Mouse (Mus musculus) MEL (cell line): Measurements from ENCODE around the gene Sphkap. TPM values are rescaled to one million over a fixed set of nuclear protein-coding genes. Genes with fewer than 3 reads are reported as not detected.

Source experiments
- DNase-seq: peaks from one replicate; pipeline ENCODE4 v3.0.0; 2011; ENCODE audit warnings: low read depth, low spot score
- H3K27ac ChIP-seq: 2 replicates; pipeline ENCODE4 v1.5.1; 2012; ENCODE audit warnings: low read depth, mild to moderate bottlenecking, control low read depth, low read length, moderate library complexity; ENCODE audit not compliant: control insufficient read depth
- H3K27me3 ChIP-seq, 2 experiments: fragments of 150-350 bp in 1 of 2; sonication (generic) in 1 of 2; 2 replicates each; pipeline ENCODE4 v1.6.1; 2012; ENCODE audit warnings: low read length in 2 of 2, mild to moderate bottlenecking in 2 of 2, improper control_type of control experiment in 1 of 2, moderate library complexity in 1 of 2; ENCODE audit not compliant: insufficient read depth in 2 of 2, control insufficient read depth in 1 of 2
- H3K36me3 ChIP-seq, 2 experiments: 2 replicates each; pipeline ENCODE4 v1.6.1; 2012 to 2014; ENCODE audit warnings: low read length in 2 of 2, improper control_type of control experiment in 1 of 2, inconsistent platforms in 1 of 2, mild to moderate bottlenecking in 1 of 2; ENCODE audit not compliant: insufficient read depth in 2 of 2, control insufficient read depth in 1 of 2
- H3K4me1 ChIP-seq, 2 experiments: fragments of 150-350 bp in 1 of 2; sonication (generic) in 1 of 2; 2 replicates each; pipeline ENCODE4 v1.6.1; 2012; ENCODE audit warnings: low read length in 2 of 2, improper control_type of control experiment in 1 of 2, mild to moderate bottlenecking in 1 of 2; ENCODE audit not compliant: insufficient read depth in 2 of 2, control insufficient read depth in 1 of 2
- H3K4me3 ChIP-seq, 2 experiments: fragments of 150-350 bp in 1 of 2; sonication (generic) in 1 of 2; 2 replicates each; pipeline ENCODE4 v1.5.1; 2012; ENCODE audit warnings: low read depth in 2 of 2, low read length in 2 of 2, mild to moderate bottlenecking in 2 of 2, moderate library complexity in 2 of 2, control low read depth in 1 of 2, improper control_type of control experiment in 1 of 2; ENCODE audit not compliant: control insufficient read depth in 1 of 2, insufficient read depth in 1 of 2
- H3K79me2 ChIP-seq: 2 replicates; pipeline ENCODE4 v1.6.1; 2012; ENCODE audit warnings: mild to moderate bottlenecking, low read length, moderate library complexity; ENCODE audit not compliant: control insufficient read depth, poor library complexity, insufficient read depth
- H3K9ac ChIP-seq: 2 replicates; pipeline ENCODE4 v1.6.1; 2012; ENCODE audit warnings: low read depth, mild to moderate bottlenecking, control low read depth, low read length, moderate library complexity; ENCODE audit not compliant: control insufficient read depth, poor library complexity, severe bottlenecking
- H3K9me3 ChIP-seq: fragments of 150-350 bp; sonication (generic); replicated peaks from 2 replicates; pipeline ENCODE4 v1.6.1; 2012; ENCODE audit warnings: mild to moderate bottlenecking, low read length, improper control_type of control experiment, moderate library complexity; ENCODE audit not compliant: insufficient read depth
- BHLHE40 ChIP-seq: IDR thresholded peaks from 2 replicates; pipeline ENCODE4 v1.6.1; 2012; ENCODE audit warnings: low read depth, mild to moderate bottlenecking, inconsistent platforms, low read length, improper control_type of control experiment, borderline replicate concordance
- CHD2 ChIP-seq: IDR thresholded peaks from 2 replicates; pipeline ENCODE4 v1.6.1; 2011; ENCODE audit warnings: low read length, improper control_type of control experiment
- CTCF ChIP-seq, 3 experiments: IDR thresholded peaks in 2 of 3; conservative IDR thresholded peaks in 1 of 3; 2 replicates each; pipeline ENCODE4 v1.5.1; 2011 to 2012; ENCODE audit warnings: low read length in 3 of 3, low read depth in 2 of 3, mild to moderate bottlenecking in 2 of 3, improper control_type of control experiment in 1 of 3, inconsistent platforms in 1 of 3, mixed read lengths in 1 of 3, moderate library complexity in 1 of 3; ENCODE audit not compliant: control insufficient read depth in 1 of 3, insufficient read depth in 1 of 3, poor library complexity in 1 of 3, severe bottlenecking in 1 of 3
- ELF1 ChIP-seq: IDR thresholded peaks from 2 replicates; pipeline ENCODE4 v1.6.1; 2014; ENCODE audit warnings: low read depth, mild to moderate bottlenecking, inconsistent platforms, low read length, improper control_type of control experiment, moderate library complexity
- EP300 ChIP-seq, 2 experiments: IDR thresholded peaks; 2 replicates each; pipeline ENCODE4 v1.6.1; 2011; ENCODE audit warnings: improper control_type of control experiment in 2 of 2, low read length in 2 of 2, low read depth in 1 of 2, mild to moderate bottlenecking in 1 of 2
- GABPA ChIP-seq: IDR thresholded peaks from 2 replicates; pipeline ENCODE4 v1.6.1; 2012; ENCODE audit warnings: low read depth, mild to moderate bottlenecking, inconsistent platforms, low read length, improper control_type of control experiment, moderate library complexity
- GATA1 ChIP-seq: IDR thresholded peaks from 2 replicates; pipeline ENCODE4 v1.6.1; 2011; ENCODE audit warnings: low read depth, low read length, improper control_type of control experiment
- HCFC1 ChIP-seq: IDR thresholded peaks from 2 replicates; pipeline ENCODE4 v1.6.1; 2012; ENCODE audit warnings: low read depth, mild to moderate bottlenecking, inconsistent platforms, low read length, improper control_type of control experiment, moderate library complexity
- KAT2A ChIP-seq: conservative IDR thresholded peaks from 2 replicates; pipeline ENCODE4 v1.6.1; 2012; ENCODE audit warnings: low read depth, low read length, improper control_type of control experiment, inconsistent platforms
- MAFK ChIP-seq: IDR thresholded peaks from 2 replicates; pipeline ENCODE4 v1.6.1; 2011; ENCODE audit warnings: low read depth, mild to moderate bottlenecking, low read length, improper control_type of control experiment, borderline replicate concordance
- MAZ ChIP-seq: IDR thresholded peaks from 2 replicates; pipeline ENCODE4 v1.6.1; 2012; ENCODE audit warnings: low read depth, mild to moderate bottlenecking, inconsistent platforms, low read length, improper control_type of control experiment
- MYB ChIP-seq: IDR thresholded peaks from 2 replicates; pipeline ENCODE4 v1.6.1; 2011; ENCODE audit warnings: mild to moderate bottlenecking, low read depth, low read length, improper control_type of control experiment
- MYC ChIP-seq: IDR thresholded peaks from 2 replicates; pipeline ENCODE4 v1.6.1; 2011; ENCODE audit warnings: low read depth, mild to moderate bottlenecking, low read length, improper control_type of control experiment, moderate library complexity
- NELFE ChIP-seq: IDR thresholded peaks from 2 replicates; pipeline ENCODE4 v1.6.1; 2011; ENCODE audit warnings: low read depth, low read length, improper control_type of control experiment
- NRF1 ChIP-seq: IDR thresholded peaks from 2 replicates; pipeline ENCODE4 v1.6.1; 2014; ENCODE audit warnings: low read depth, mild to moderate bottlenecking, inconsistent platforms, low read length, improper control_type of control experiment, moderate library complexity; ENCODE audit not compliant: poor library complexity, insufficient read depth, severe bottlenecking
- POLR2A ChIP-seq, 2 experiments: IDR thresholded peaks; 2 replicates each; pipeline ENCODE4 v1.6.1; 2011 to 2012; ENCODE audit warnings: low read length in 2 of 2, mild to moderate bottlenecking in 2 of 2, control low read depth in 1 of 2, improper control_type of control experiment in 1 of 2, low read depth in 1 of 2, moderate library complexity in 1 of 2; ENCODE audit not compliant: control insufficient read depth in 1 of 2, insufficient read depth in 1 of 2, poor library complexity in 1 of 2
- POLR2AphosphoS2 ChIP-seq: IDR thresholded peaks from 2 replicates; pipeline ENCODE4 v1.6.1; 2011; ENCODE audit warnings: low read length, improper control_type of control experiment
- SMC3 ChIP-seq: IDR thresholded peaks from 2 replicates; pipeline ENCODE4 v1.6.1; 2011; ENCODE audit warnings: low read depth, low read length, improper control_type of control experiment
- TAL1 ChIP-seq: IDR thresholded peaks from 2 replicates; pipeline ENCODE4 v1.6.1; 2012; ENCODE audit warnings: mild to moderate bottlenecking, inconsistent platforms, low read length, moderate library complexity, mixed read lengths
- UBTF ChIP-seq: IDR thresholded peaks from 2 replicates; pipeline ENCODE4 v1.6.1; 2012; ENCODE audit warnings: low read depth, mild to moderate bottlenecking, inconsistent platforms, low read length, improper control_type of control experiment, moderate library complexity, borderline replicate concordance; ENCODE audit not compliant: insufficient read depth
- USF2 ChIP-seq, 2 experiments: IDR thresholded peaks; 2 replicates each; pipeline ENCODE4 v1.6.1; 2011 to 2012; ENCODE audit warnings: improper control_type of control experiment in 2 of 2, low read length in 2 of 2, borderline replicate concordance in 1 of 2, inconsistent platforms in 1 of 2, low read depth in 1 of 2, mild to moderate bottlenecking in 1 of 2; ENCODE audit not compliant: insufficient read depth in 1 of 2
- ZKSCAN1 ChIP-seq: IDR thresholded peaks from 2 replicates; pipeline ENCODE4 v1.6.1; 2012; ENCODE audit warnings: low read depth, mild to moderate bottlenecking, inconsistent platforms, low read length, improper control_type of control experiment, moderate library complexity
- polyA plus RNA-seq, 2 experiments: library from polyadenylated mRNA; stranded (reverse) in 1 of 2; unstranded in 1 of 2; fragments of >175 nt in 1 of 2; fragments of >200 nt in 1 of 2; gene quantifications; 2 replicates each; pipeline versions ENCODE4 v1.2.1 to v1.2.4; 2012; ENCODE audit warnings: low replicate concordance in 2 of 2, low read depth in 1 of 2; ENCODE audit not compliant: insufficient read length in 2 of 2, insufficient read depth in 1 of 2, missing spikeins in 1 of 2
- total RNA-seq: library from RNA; depleted of rRNA; stranded (reverse); fragments of 300-350 nt; gene quantifications from 2 replicates; pipeline ENCODE4 v1.2.3, GENCODE M21; 2012

The Sphkap gene
- total and polyA plus RNA-seq, 3 experiments: not detected

DNA sequence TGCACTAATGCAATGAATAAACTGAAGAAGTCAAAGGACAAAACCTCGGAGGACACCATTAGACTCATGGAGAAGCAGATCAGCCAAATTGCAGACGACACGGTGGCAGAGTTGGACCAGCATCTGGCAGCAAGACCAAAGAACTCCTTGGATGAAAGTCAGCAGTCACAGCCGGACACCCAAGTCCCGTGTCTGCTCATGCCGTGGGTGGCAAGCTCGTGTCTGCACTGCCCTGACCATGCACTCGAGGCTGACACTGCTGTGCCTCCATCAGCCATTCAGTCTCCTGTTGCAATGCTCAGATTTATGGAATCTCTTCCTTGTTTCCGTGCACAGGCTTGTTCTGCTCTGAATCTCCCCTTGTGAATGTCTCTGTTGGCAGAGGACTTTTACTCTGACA lies 92.9 kb downstream of the Sphkap start:
- no peaks in the 10 kb centered on the region for H3K27me3 ChIP-seq
- H3K9ac ChIP-seq: no peak overlapping the region
- no peaks in the 10 kb centered on the region for H3K79me2 ChIP-seq
- H3K4me1 ChIP-seq: no peaks in the 10 kb centered on the region
- no peaks in the 10 kb centered on the region for H3K36me3 ChIP-seq
- no peak for TF ChIP-seq NRF1
- no peak for TF ChIP-seq ELF1
- no peak for TF ChIP-seq USF2 (IDR thresholded peaks at IDR 0.05; ENCODE audit: borderline replicate concordance in 1 of 2, insufficient read depth in 1 of 2, low read depth in 1 of 2, low read length in 2 of 2)
- TF ChIP-seq BHLHE40: no peak
- no peak for TF ChIP-seq GATA1
- H3K27ac ChIP-seq: no peak overlapping the region
- H3K9me3 ChIP-seq: no peaks in the 10 kb centered on the region
- no peak for DNase-seq
- no peak overlapping the region for H3K4me3 ChIP-seq

DNA sequence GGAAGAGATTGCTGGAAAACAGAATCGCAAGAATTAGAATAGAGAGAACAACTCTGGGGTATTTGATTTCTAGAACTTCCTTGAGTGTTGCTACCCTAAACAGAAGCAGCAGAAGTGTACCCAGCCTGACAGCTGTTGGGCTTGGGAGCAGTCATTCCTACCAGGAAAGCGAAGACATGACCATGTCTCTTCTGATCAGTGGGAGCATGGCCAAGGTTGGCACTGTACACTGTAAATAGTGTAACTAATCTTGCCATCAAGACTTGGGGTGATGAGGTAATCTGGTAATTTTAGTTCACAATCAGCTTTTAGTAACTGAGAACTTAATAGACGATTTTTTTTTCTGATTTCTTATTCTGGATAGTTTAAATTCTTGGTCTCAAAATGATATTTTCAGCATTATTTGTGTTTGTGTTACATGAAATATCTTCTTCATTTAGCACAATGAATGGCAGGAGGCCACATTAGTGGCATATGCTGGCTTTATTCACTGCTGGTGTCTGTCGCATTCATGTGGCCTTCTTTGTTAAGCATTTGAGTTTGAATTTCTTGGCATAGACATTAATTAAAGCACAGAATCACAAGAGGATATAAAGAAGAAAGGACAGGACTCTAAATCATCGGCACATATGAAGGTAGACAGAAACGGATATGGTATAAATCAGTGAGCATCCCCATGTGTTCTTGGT lies 96.2 kb downstream of the Sphkap start:
- H3K4me1 ChIP-seq: no peaks in the 10 kb centered on the region
- no peak for DNase-seq
- H3K9ac ChIP-seq: no peak overlapping the region
- no peaks in the 10 kb centered on the region for H3K79me2 ChIP-seq
- H3K27me3 ChIP-seq: no peaks in the 10 kb centered on the region
- no peaks in the 10 kb centered on the region for H3K9me3 ChIP-seq
- TF ChIP-seq GABPA: no peak
- TF ChIP-seq POLR2A (IDR thresholded peaks at IDR 0.05; ENCODE audit: control insufficient read depth in 1 of 2, insufficient read depth in 1 of 2, low read depth in 1 of 2, low read length in 2 of 2, poor library complexity in 1 of 2): no peak
- no peak for TF ChIP-seq MYB
- no peak for TF ChIP-seq UBTF
- no peak for TF ChIP-seq NELFE
- TF ChIP-seq CTCF (IDR thresholded peaks at IDR 0.05 in 2 of 3, conservative IDR thresholded peaks at IDR 0.05 in 1 of 3; ENCODE audit: control insufficient read depth in 1 of 3, insufficient read depth in 1 of 3, low read depth in 2 of 3, low read length in 3 of 3, poor library complexity in 1 of 3, severe bottlenecking in 1 of 3): no peak
- TF ChIP-seq MAFK: no peak
- no peak for TF ChIP-seq EP300 (IDR thresholded peaks at IDR 0.05; ENCODE audit: low read depth in 1 of 2, low read length in 2 of 2)
- TF ChIP-seq HCFC1: no peak
- TF ChIP-seq TAL1: no peak
- TF ChIP-seq SMC3: no peak
- no peak for TF ChIP-seq NRF1
- TF ChIP-seq CHD2: no peak
- no peak for TF ChIP-seq MAZ
- no peak for TF ChIP-seq ZKSCAN1
- no peak for TF ChIP-seq MYC
- no peak for TF ChIP-seq GATA1
- no peak for TF ChIP-seq POLR2AphosphoS2
- TF ChIP-seq KAT2A: no peak
- H3K36me3 ChIP-seq: no peaks in the 10 kb centered on the region
- no peak overlapping the region for H3K27ac ChIP-seq
- H3K4me3 ChIP-seq: no peak overlapping the region
